Mouse (Mus musculus): ENCODE data around the gene Ccdc88b. TPM values are rescaled to one million over a fixed set of nuclear protein-coding genes. Genes with fewer than 3 reads are reported as not detected.

Gene Ccdc88b
- polyA plus RNA-seq, 1 experiment from 2014 or later = 2.8 TPM

- Histone ChIP-seq H3K27ac (ENCODE audit: low read length) (no peak overlapping the region), H3K4me1 (ENCODE audit: control insufficient read depth, low read depth, low read length) (peaks cover 17% of the 10 kb centered on the region), H3K36me3 (ENCODE audit: control insufficient read depth, insufficient read depth) (no peaks in the 10 kb centered on the region), H3K4me3 (ENCODE audit: low read depth, low read length) (no peak overlapping the region), H3K9me3 (replicated peaks; ENCODE audit: control insufficient read depth, low read length) (no peaks in the 10 kb centered on the region), H3K4me2 (ENCODE audit: low read depth, low read length) (no peak overlapping the region), H3K9ac (ENCODE audit: low read depth, low read length) (no peak overlapping the region), H3K27me3 (ENCODE audit: control insufficient read depth, insufficient read depth, low read depth, low read length) (peaks cover 4% of the 10 kb centered on the region)
- ATAC-seq (ENCODE audit: low read depth) = no peak
- WGBS (ENCODE audit: insufficient replicate concordance) = 69% methylated on average over 8 of the region's 8 CpGs
Observed at GRCm38 (mm10) chr19:6853903-6854302, 4.1 kb downstream of the Ccdc88b start.

- Histone ChIP-seq H3K36me3 (ENCODE audit: control insufficient read depth, insufficient read depth) (no peaks in the 10 kb centered on the region), H3K9ac (ENCODE audit: low read depth, low read length) (no peak overlapping the region), H3K4me3 (ENCODE audit: low read depth, low read length) (no peak overlapping the region), H3K27me3 (ENCODE audit: control insufficient read depth, insufficient read depth, low read depth, low read length) (peaks cover 10% of the 10 kb centered on the region), H3K4me1 (ENCODE audit: control insufficient read depth, low read depth, low read length) (peaks cover 17% of the 10 kb centered on the region), H3K9me3 (replicated peaks; ENCODE audit: control insufficient read depth, low read length) (no peaks in the 10 kb centered on the region), H3K4me2 (ENCODE audit: low read depth, low read length) (no peak overlapping the region), H3K27ac (ENCODE audit: low read length) (no peak overlapping the region)
- no peak for ATAC-seq (ENCODE audit: low read depth)
- 78% methylated on average over 21 of the region's 21 CpGs for whole genome bisulfite sequencing (ENCODE audit: insufficient replicate concordance)
Observed at GRCm38 (mm10) chr19:6852393-6853305, 5.4 kb downstream of the Ccdc88b start.

- Histone ChIP-seq H3K27me3 (ENCODE audit: control insufficient read depth, insufficient read depth, low read depth, low read length) (peaks cover 15% of the 10 kb centered on the region), H3K36me3 (ENCODE audit: control insufficient read depth, insufficient read depth) (no peaks in the 10 kb centered on the region), H3K4me2 (ENCODE audit: low read depth, low read length) (no peak overlapping the region), H3K9ac (ENCODE audit: low read depth, low read length) (no peak overlapping the region), H3K4me3 (ENCODE audit: low read depth, low read length) (no peak overlapping the region), H3K9me3 (replicated peaks; ENCODE audit: control insufficient read depth, low read length) (no peaks in the 10 kb centered on the region), H3K27ac (ENCODE audit: low read length) (no peak overlapping the region), H3K4me1 (ENCODE audit: control insufficient read depth, low read depth, low read length) (peaks cover 14% of the 10 kb centered on the region)
- WGBS (ENCODE audit: insufficient replicate concordance) = 54% methylated on average over 3 of the region's 3 CpGs
- no peak for ATAC-seq (ENCODE audit: low read depth)
Observed at GRCm38 (mm10) chr19:6851497-6851896, 6.5 kb downstream of the Ccdc88b start.

GRCm38 (mm10) chr19:6849506-6850068, 8.4 kb downstream of the Ccdc88b start:
- Histone ChIP-seq H3K9ac (ENCODE audit: low read depth, low read length) (no peak overlapping the region), H3K4me2 (ENCODE audit: low read depth, low read length) (no peak overlapping the region), H3K4me1 (ENCODE audit: control insufficient read depth, low read depth, low read length) (no peaks in the 10 kb centered on the region), H3K27ac (ENCODE audit: low read length) (no peak overlapping the region), H3K27me3 (ENCODE audit: control insufficient read depth, insufficient read depth, low read depth, low read length) (peaks cover 15% of the 10 kb centered on the region), H3K4me3 (ENCODE audit: low read depth, low read length) (no peak overlapping the region), H3K36me3 (ENCODE audit: control insufficient read depth, insufficient read depth) (no peaks in the 10 kb centered on the region), H3K9me3 (replicated peaks; ENCODE audit: control insufficient read depth, low read length) (no peaks in the 10 kb centered on the region)
- WGBS (ENCODE audit: insufficient replicate concordance) = 73% methylated on average over 23 of the region's 23 CpGs
- no peak for ATAC-seq (ENCODE audit: low read depth)

- H3K9me3 ChIP-seq (replicated peaks; ENCODE audit: control insufficient read depth, low read length) = no peaks in the 10 kb centered on the region
- peaks cover 15% of the 10 kb centered on the region for H3K27me3 ChIP-seq (ENCODE audit: control insufficient read depth, insufficient read depth, low read depth, low read length)
- ATAC-seq (ENCODE audit: low read depth) = no peak
- no peak overlapping the region for H3K27ac ChIP-seq (ENCODE audit: low read length)
- H3K4me1 ChIP-seq (ENCODE audit: control insufficient read depth, low read depth, low read length) = no peaks in the 10 kb centered on the region
- no peaks in the 10 kb centered on the region for H3K36me3 ChIP-seq (ENCODE audit: control insufficient read depth, insufficient read depth)
- no peak overlapping the region for H3K9ac ChIP-seq (ENCODE audit: low read depth, low read length)
- 64% methylated on average over 31 of the region's 31 CpGs for WGBS (ENCODE audit: insufficient replicate concordance)
- H3K4me2 ChIP-seq (ENCODE audit: low read depth, low read length) = no peak overlapping the region
- no peak overlapping the region for H3K4me3 ChIP-seq (ENCODE audit: low read depth, low read length)
Observed at GRCm38 (mm10) chr19:6847841-6848517, 10.0 kb downstream of the Ccdc88b start.

- 73% methylated on average over 4 of the region's 4 CpGs for WGBS (ENCODE audit: insufficient replicate concordance)
- no peak for ATAC-seq (ENCODE audit: low read depth)
- H3K36me3 ChIP-seq (ENCODE audit: control insufficient read depth, insufficient read depth) = no peaks in the 10 kb centered on the region
- H3K4me1 ChIP-seq (ENCODE audit: control insufficient read depth, low read depth, low read length) = peaks cover 3% of the 10 kb centered on the region
- no peak overlapping the region for H3K4me3 ChIP-seq (ENCODE audit: low read depth, low read length)
- H3K9me3 ChIP-seq (replicated peaks; ENCODE audit: control insufficient read depth, low read length) = no peaks in the 10 kb centered on the region
- H3K4me2 ChIP-seq (ENCODE audit: low read depth, low read length) = no peak overlapping the region
- peaks cover 15% of the 10 kb centered on the region for H3K27me3 ChIP-seq (ENCODE audit: control insufficient read depth, insufficient read depth, low read depth, low read length)
- H3K9ac ChIP-seq (ENCODE audit: low read depth, low read length) = no peak overlapping the region
- no peak overlapping the region for H3K27ac ChIP-seq (ENCODE audit: low read length)
Observed at GRCm38 (mm10) chr19:6846050-6846449, 12.0 kb downstream of the Ccdc88b start.

- H3K4me3 ChIP-seq (ENCODE audit: low read depth, low read length) = no peak overlapping the region
- ATAC-seq (ENCODE audit: low read depth) = no peak
- H3K27ac ChIP-seq (ENCODE audit: low read length) = no peak overlapping the region
- WGBS (ENCODE audit: insufficient replicate concordance) = 67% methylated on average over 1 of the region's 1 CpGs
- H3K9ac ChIP-seq (ENCODE audit: low read depth, low read length) = no peak overlapping the region
- H3K4me1 ChIP-seq (ENCODE audit: control insufficient read depth, low read depth, low read length) = peaks cover 16% of the 10 kb centered on the region
- no peaks in the 10 kb centered on the region for H3K36me3 ChIP-seq (ENCODE audit: control insufficient read depth, insufficient read depth)
- peaks cover 11% of the 10 kb centered on the region for H3K27me3 ChIP-seq (ENCODE audit: control insufficient read depth, insufficient read depth, low read depth, low read length)
- H3K9me3 ChIP-seq (replicated peaks; ENCODE audit: control insufficient read depth, low read length) = no peaks in the 10 kb centered on the region
- no peak overlapping the region for H3K4me2 ChIP-seq (ENCODE audit: low read depth, low read length)
Observed at GRCm38 (mm10) chr19:6842353-6842752, 15.7 kb downstream of the Ccdc88b start.

- no peak overlapping the region for H3K27ac ChIP-seq (ENCODE audit: low read length)
- H3K4me2 ChIP-seq (ENCODE audit: low read depth, low read length) = 0 out of 2 replicates have a peak overlapping the region, but pooled peaks have one; percentile 96
- no peak for ATAC-seq (ENCODE audit: low read depth)
- no peaks in the 10 kb centered on the region for H3K36me3 ChIP-seq (ENCODE audit: control insufficient read depth, insufficient read depth)
- H3K9ac ChIP-seq (ENCODE audit: low read depth, low read length) = no peak overlapping the region
- peaks cover 16% of the 10 kb centered on the region for H3K4me1 ChIP-seq (ENCODE audit: control insufficient read depth, low read depth, low read length)
- H3K4me3 ChIP-seq (ENCODE audit: low read depth, low read length) = no peak overlapping the region
- no peaks in the 10 kb centered on the region for H3K9me3 ChIP-seq (replicated peaks; ENCODE audit: control insufficient read depth, low read length)
- 5% methylated on average over 3 of the region's 3 CpGs for WGBS (ENCODE audit: insufficient replicate concordance)
- peaks cover 8% of the 10 kb centered on the region for H3K27me3 ChIP-seq (ENCODE audit: control insufficient read depth, insufficient read depth, low read depth, low read length)
Observed at GRCm38 (mm10) chr19:6841292-6841597, 16.8 kb downstream of the Ccdc88b start.

Data from liver, embryonic 16.5 days (tissue).